Mouse (Mus musculus) heart, adult 2 months (tissue): ENCODE data around the gene Phldb3. TPM values are rescaled to one million over a fixed set of nuclear protein-coding genes. Genes with fewer than 3 reads are reported as not detected.

ENCODE experiments used
- DNase-seq, 2 experiments: peaks; one replicate each; pipeline ENCODE4 v3.0.0; 2021
- H3K27ac ChIP-seq: fragments of 200-600 bp; 2 replicates; pipeline ENCODE4 v1.8.1; 2022
- H3K27me3 ChIP-seq: fragments of 200-500 bp; 2 replicates; pipeline ENCODE4 v1.6.1; 2012; ENCODE audit warnings: mild to moderate bottlenecking, low read length, inconsistent platforms, mixed read lengths; ENCODE audit not compliant: control insufficient read depth, insufficient read depth
- H3K36me3 ChIP-seq: fragments of 200-500 bp; 2 replicates; pipeline ENCODE4 v1.6.1; 2012; ENCODE audit warnings: low read length, inconsistent platforms; ENCODE audit not compliant: control insufficient read depth, insufficient read depth
- H3K4me1 ChIP-seq: fragments of 200-500 bp; 2 replicates; pipeline ENCODE4 v1.6.1; 2011; ENCODE audit warnings: low read length; ENCODE audit not compliant: control insufficient read depth, insufficient read depth
- H3K4me3 ChIP-seq: fragments of 200-600 bp; 2 replicates; pipeline ENCODE4 v1.8.1; 2022
- H3K79me2 ChIP-seq: fragments of 200-500 bp; replicated peaks from 2 replicates; pipeline ENCODE4 v1.6.1; 2012; ENCODE audit warnings: mild to moderate bottlenecking, inconsistent platforms, low read length, moderate library complexity, mixed read lengths; ENCODE audit not compliant: control insufficient read depth, insufficient read depth
- H3K9ac ChIP-seq: fragments of 200-500 bp; 2 replicates; pipeline ENCODE4 v1.6.1; 2012; ENCODE audit warnings: low read depth, mild to moderate bottlenecking, control low read depth, inconsistent platforms, low read length, mixed read lengths
- CTCF ChIP-seq: fragments of 200-600 bp; IDR thresholded peaks from 2 replicates; pipeline ENCODE4 v1.8.1; 2022; ENCODE audit warnings: antibody characterized with exemption, mild to moderate bottlenecking, moderate library complexity
- EP300 ChIP-seq: fragments of 200-500 bp; IDR thresholded peaks from 2 replicates; pipeline ENCODE4 v1.6.1; 2011; ENCODE audit warnings: low read depth, low read length, control low read depth; ENCODE audit not compliant: insufficient read depth
- POLR2A ChIP-seq: fragments of 200-500 bp; IDR thresholded peaks from 2 replicates; pipeline ENCODE4 v1.6.1; 2011; ENCODE audit warnings: mild to moderate bottlenecking, low read depth, low read length, control low read depth; ENCODE audit not compliant: insufficient read depth
- WGBS: fragments of 180-500 bp; shearing (Covaris S2); methylation state at CpG from one replicate; pipeline ENCODE4 v1.1.7; 2018; 5-methylcytosine and 5-hydroxymethylcytosine counted together
- intact Hi-C: fragments of 180-260 bp; cut with DNase I; formaldehyde crosslinking; loops from one replicate; pipeline ENCODE4 v1.15.1; 2025
- polyA plus RNA-seq: library from polyadenylated mRNA; depleted of rRNA; stranded (reverse); fragments of >200 nt; gene quantifications from 2 replicates; pipeline ENCODE4 v1.2.3, GENCODE M21; 2012
- total RNA-seq, 2 experiments: library from RNA; stranded (reverse); gene quantifications; 2 replicates each; pipeline ENCODE4 v1.2.3; 2021

Phldb3 gene
- total and polyA plus RNA-seq, 3 experiments, result 0.25 to 0.34 (median 0.27) TPM

- no peak overlapping the region for H3K27ac ChIP-seq
- TF ChIP-seq POLR2A (no peak), CTCF (no peak), EP300 (no peak)
- peak in 1 of 2 experiments; percentile 31 for DNase-seq
- intact Hi-C loops, result no loop called here
- peaks cover 17% of the 10 kb centered on the region for H3K27me3 ChIP-seq
- H3K36me3 ChIP-seq, result no peaks in the 10 kb centered on the region
- H3K79me2 ChIP-seq, result no peaks in the 10 kb centered on the region
- 3% methylated on average over 35 of the region's 35 CpGs for WGBS
- H3K4me3 ChIP-seq, result 0 out of 2 replicates have a peak overlapping the region, but pooled peaks have one; percentile 22
- no peak overlapping the region for H3K9ac ChIP-seq
- H3K4me1 ChIP-seq, result no peaks in the 10 kb centered on the region; the same call in 1 of the 2 replicates
These were observed 27.7 kb downstream of the Phldb3 start for GRCm38 (mm10) chr7:24638026-24638856.

GRCm38 (mm10) chr7:24640450-24640849 lies 29.9 kb downstream of the Phldb3 start:
- no peak overlapping the region for H3K27ac ChIP-seq
- H3K4me3 ChIP-seq, result no peak overlapping the region
- intact Hi-C loops, result no loop called here
- no peaks in the 10 kb centered on the region for H3K79me2 ChIP-seq
- peaks cover 17% of the 10 kb centered on the region for H3K27me3 ChIP-seq
- no peak for DNase-seq
- TF ChIP-seq POLR2A (no peak), EP300 (no peak), CTCF (no peak)
- H3K36me3 ChIP-seq, result no peaks in the 10 kb centered on the region
- H3K9ac ChIP-seq, result no peak overlapping the region
- 65% methylated on average over 13 of the region's 13 CpGs for WGBS
- no peaks in the 10 kb centered on the region; the same call in 1 of the 2 replicates for H3K4me1 ChIP-seq

- H3K27ac ChIP-seq, result no peak overlapping the region
- DNase-seq, result peak; percentile 34 to 45
- no peak overlapping the region for H3K4me3 ChIP-seq
- no peaks in the 10 kb centered on the region; the same call in 1 of the 2 replicates for H3K4me1 ChIP-seq
- no peaks in the 10 kb centered on the region for H3K79me2 ChIP-seq
- WGBS, result 7% methylated on average over 9 of the region's 9 CpGs
- H3K36me3 ChIP-seq, result no peaks in the 10 kb centered on the region
- intact Hi-C loops, result no loop called here
- H3K9ac ChIP-seq, result no peak overlapping the region
- no peak for TF ChIP-seq EP300
- TF ChIP-seq POLR2A, result no peak
- TF ChIP-seq CTCF, result peak; percentile 78
- peaks cover 7% of the 10 kb centered on the region for H3K27me3 ChIP-seq
These were observed 31.9 kb downstream of the Phldb3 start for GRCm38 (mm10) chr7:24642491-24642890.

GRCm38 (mm10) chr7:24644492-24644891 lies 33.9 kb downstream of the Phldb3 start:
- Histone ChIP-seq H3K27me3 (no peaks in the 10 kb centered on the region), H3K4me3 (no peak overlapping the region), H3K27ac (no peak overlapping the region), H3K36me3 (no peaks in the 10 kb centered on the region), H3K4me1 (no peaks in the 10 kb centered on the region), H3K79me2 (no peaks in the 10 kb centered on the region), H3K9ac (no peak overlapping the region)
- 73% methylated on average over 6 of the region's 6 CpGs for WGBS
- DNase-seq, result no peak
- intact Hi-C loops, result no loop called here
- TF ChIP-seq CTCF, result no peak
- no peak for TF ChIP-seq EP300
- no peak for TF ChIP-seq POLR2A

- Histone ChIP-seq H3K27me3 (no peaks in the 10 kb centered on the region), H3K27ac (no peak overlapping the region), H3K79me2 (no peaks in the 10 kb centered on the region), H3K4me3 (no peak overlapping the region), H3K36me3 (no peaks in the 10 kb centered on the region), H3K4me1 (no peaks in the 10 kb centered on the region), H3K9ac (no peak overlapping the region)
- no peak for DNase-seq
- TF ChIP-seq CTCF, result no peak
- TF ChIP-seq EP300, result no peak
- TF ChIP-seq POLR2A, result no peak
- intact Hi-C loops, result no loop called here
- WGBS, result 61% methylated on average over 7 of the region's 7 CpGs
These were observed 34.4 kb downstream of the Phldb3 start for GRCm38 (mm10) chr7:24644996-24645395.

- Histone ChIP-seq H3K36me3 (no peaks in the 10 kb centered on the region), H3K27me3 (no peaks in the 10 kb centered on the region), H3K4me1 (no peaks in the 10 kb centered on the region), H3K4me3 (no peak overlapping the region), H3K27ac (no peak overlapping the region), H3K79me2 (no peaks in the 10 kb centered on the region), H3K9ac (no peak overlapping the region)
- no peak for TF ChIP-seq CTCF
- no peak for TF ChIP-seq EP300
- no peak for TF ChIP-seq POLR2A
- intact Hi-C loops, result no loop called here
- no peak for DNase-seq
- WGBS, result 59% methylated on average over 7 of the region's 7 CpGs
These were observed 35.9 kb downstream of the Phldb3 start for GRCm38 (mm10) chr7:24646486-24646885.
